Mouse (Mus musculus): ENCODE measurements around the gene Vmn2r23. TPM values are rescaled to one million over a fixed set of nuclear protein-coding genes. Genes with fewer than 3 reads are reported as not detected.
A peak's percentile ranks its signal among the peaks of the same experiment; 100 is the strongest.

Gene Vmn2r23
- total and polyA plus RNA-seq, 3 experiments = not detected

DNA sequence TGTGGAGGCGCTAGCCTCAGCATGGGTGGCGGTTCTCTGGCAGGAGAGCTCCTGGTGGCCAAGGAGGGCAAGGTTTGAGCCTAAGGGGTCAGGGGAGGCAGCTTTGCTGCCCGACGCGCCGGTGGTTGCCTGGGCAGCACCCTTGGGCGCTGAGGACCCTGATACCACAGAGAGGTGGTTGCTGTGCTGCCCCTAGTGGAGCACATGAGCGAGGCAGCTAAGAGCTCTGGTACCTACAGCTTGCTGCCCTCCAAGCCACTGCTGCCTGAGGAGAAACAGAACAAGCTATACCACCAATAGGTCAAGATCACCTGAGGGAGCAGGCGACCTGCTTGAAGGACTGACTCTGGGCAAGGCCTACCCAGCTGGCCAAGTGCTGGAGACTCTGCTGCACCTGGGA, 91.3 kb downstream of the Vmn2r23 start:
- Histone ChIP-seq H3K36me3 (replicated peaks in 1 of 2; ENCODE audit: control insufficient read depth in 1 of 2, insufficient read depth in 1 of 2, low read length in 1 of 2) (no peaks in the 10 kb centered on the region), H3K79me2 (replicated peaks; ENCODE audit: control insufficient read depth, extremely low read depth, insufficient read depth, poor library complexity, severe bottlenecking) (no peaks in the 10 kb centered on the region), H3K4me1 (ENCODE audit: control insufficient read depth in 1 of 2, insufficient read depth in 2 of 2) (no peaks in the 10 kb centered on the region), H3K27ac (ENCODE audit: insufficient read depth, low read depth) (no peak overlapping the region), H3K4me3 (replicated peaks in 1 of 3; ENCODE audit: low read depth in 2 of 3, low read length in 2 of 3, poor library complexity in 1 of 3) (no peak overlapping the region), H3K9ac (ENCODE audit: insufficient read depth, low read depth) (no peak overlapping the region), H3K4me2 (ENCODE audit: insufficient read depth, low read depth, poor library complexity, severe bottlenecking) (no peak overlapping the region), H3K9me3 (replicated peaks; ENCODE audit: low read length) (no peaks in the 10 kb centered on the region), H3K27me3 (replicated peaks) (peaks cover 24% of the 10 kb centered on the region)
- DNase-seq (ENCODE audit: extremely low read depth) = peak; percentile 23
- in situ Hi-C loops (cut with MboI; ENCODE audit: low pct_ligation_motif_present, low pct_unique_long_range_greater_than_20kb, low sequenced_read_pairs) (no loop called here), dilution Hi-C loops (cut with MboI; ENCODE audit: extremely low pct_ligation_motif_present, extremely low pct_unique_long_range_greater_than_20kb, low sequenced_read_pairs) (no loop called here)
- TF ChIP-seq ZKSCAN1 (IDR thresholded peaks at IDR 0.05; ENCODE audit: borderline replicate concordance, low read depth, low read length) (no peak), CTCF (conservative IDR thresholded peaks at IDR 0.05 in 1 of 2, IDR thresholded peaks at IDR 0.05 in 1 of 2; ENCODE audit: low read depth in 2 of 2, low read length in 2 of 2) (peak; percentile 15 to 27; a peak in 2 of 4 replicates)

Other genes with a start within 250 kb of the Vmn2r23 start
- gene Vmn2r21, start 169.3 kb upstream of the Vmn2r23 start, total RNA-seq (2012; rRNA removed) = not detected in 2 replicates
- gene Vmn2r21, start 169.3 kb upstream of the Vmn2r23 start, total RNA-seq (2014; rRNA removed) = not detected in 2 replicates
- not detected in 2 replicates for gene Vmn2r21, start 169.3 kb upstream of the Vmn2r23 start, polyA plus RNA-seq (2012; ENCODE audit: insufficient read length, low read depth)
- not detected in 2 replicates for gene Vmn2r22, start 51.9 kb upstream of the Vmn2r23 start, total RNA-seq (2012; rRNA removed)
- not detected in 2 replicates for gene Vmn2r22, start 51.9 kb upstream of the Vmn2r23 start, total RNA-seq (2014; rRNA removed)
- not detected in 2 replicates for gene Vmn2r22, start 51.9 kb upstream of the Vmn2r23 start, polyA plus RNA-seq (2012; ENCODE audit: insufficient read length, low read depth)
- not detected in 2 replicates for gene Vmn2r24, start 76.2 kb downstream of the Vmn2r23 start, total RNA-seq (2012; rRNA removed)
- not detected in 2 replicates for gene Vmn2r24, start 76.2 kb downstream of the Vmn2r23 start, total RNA-seq (2014; rRNA removed)
- 0.03 and 0.06 TPM in 2 replicates for gene Vmn2r24, start 76.2 kb downstream of the Vmn2r23 start, polyA plus RNA-seq (2012; ENCODE audit: insufficient read length, low read depth)
- gene Vmn2r25, start 150.8 kb downstream of the Vmn2r23 start, total RNA-seq (2012; rRNA removed) = not detected in 2 replicates
- not detected in 2 replicates for gene Vmn2r25, start 150.8 kb downstream of the Vmn2r23 start, total RNA-seq (2014; rRNA removed)
- not detected in 2 replicates for gene Vmn2r25, start 150.8 kb downstream of the Vmn2r23 start, polyA plus RNA-seq (2012; ENCODE audit: insufficient read length, low read depth)

Data from CH12.LX (cell line).